Mouse (Mus musculus): ENCODE results near the gene Igsf8. TPM values are rescaled to one million over a fixed set of nuclear protein-coding genes. Genes with fewer than 3 reads are reported as not detected.
A peak's percentile ranks its signal among the peaks of the same experiment; 100 is the strongest.

Igsf8 gene
- polyA plus RNA-seq, 1 experiment from 2014 or later, result 69.7 TPM

- H3K9ac ChIP-seq (replicated peaks; ENCODE audit: low read length), result peak overlapping the region; percentile 40
- peak overlapping the region; percentile 21 for H3K4me2 ChIP-seq (replicated peaks; ENCODE audit: low read depth, low read length)
- peak overlapping the region; percentile 89 for H3K27ac ChIP-seq (ENCODE audit: low read length)
- peaks cover 27% of the 10 kb centered on the region for H3K4me1 ChIP-seq (ENCODE audit: insufficient read depth, low read length)
- no peaks in the 10 kb centered on the region for H3K9me3 ChIP-seq (ENCODE audit: low read length)
- peak; percentile 90 for ATAC-seq (ENCODE audit: low FRiP score, low TSS enrichment)
- WGBS, result 10% methylated on average over 19 of the region's 19 CpGs
- H3K36me3 ChIP-seq (ENCODE audit: insufficient read depth, low read length), result no peaks in the 10 kb centered on the region
- H3K27me3 ChIP-seq (ENCODE audit: insufficient read depth, low read length), result peaks cover 11% of the 10 kb centered on the region
- H3K4me3 ChIP-seq (ENCODE audit: low read length), result no peak overlapping the region
Measured at GRCm38 (mm10) chr1:172349916-172350812, 88.7 kb downstream of the Igsf8 start.

- Histone ChIP-seq H3K9me3 (ENCODE audit: low read length) (no peaks in the 10 kb centered on the region), H3K9ac (replicated peaks; ENCODE audit: low read length) (no peak overlapping the region), H3K4me2 (replicated peaks; ENCODE audit: low read depth, low read length) (no peak overlapping the region), H3K4me3 (ENCODE audit: low read length) (no peak overlapping the region), H3K27ac (ENCODE audit: low read length) (no peak overlapping the region; the same call in 1 of the 2 replicates), H3K27me3 (ENCODE audit: insufficient read depth, low read length) (peaks cover 11% of the 10 kb centered on the region), H3K4me1 (ENCODE audit: insufficient read depth, low read length) (peaks cover 32% of the 10 kb centered on the region), H3K36me3 (ENCODE audit: insufficient read depth, low read length) (no peaks in the 10 kb centered on the region)
- ATAC-seq (ENCODE audit: low FRiP score, low TSS enrichment), result no peak
- WGBS, result 63% methylated on average over 6 of the region's 6 CpGs
Measured at GRCm38 (mm10) chr1:172352001-172352400, 90.6 kb downstream of the Igsf8 start.

DNA sequence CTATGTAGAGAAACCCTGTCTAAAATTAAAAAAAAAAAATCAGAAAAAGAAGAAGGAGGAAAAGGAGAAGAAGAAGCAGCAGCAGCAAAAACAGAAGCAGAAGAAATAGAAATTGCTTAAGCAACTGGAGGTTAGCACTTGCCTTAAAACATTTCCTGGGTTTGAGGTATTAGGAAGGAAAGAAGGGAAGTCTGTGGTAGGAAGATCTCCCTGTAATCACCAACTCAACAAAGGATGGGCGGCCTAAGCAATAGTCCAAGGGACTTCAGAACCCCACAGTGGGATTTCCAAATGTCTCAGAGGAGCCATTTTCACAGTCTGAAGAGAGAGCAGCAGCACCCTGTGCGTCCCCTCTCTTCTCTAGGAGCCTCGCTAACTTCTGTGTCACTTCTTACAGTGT, 91.0 kb downstream of the Igsf8 start:
- Histone ChIP-seq H3K4me3 (ENCODE audit: low read length) (no peak overlapping the region), H3K9ac (replicated peaks; ENCODE audit: low read length) (no peak overlapping the region), H3K36me3 (ENCODE audit: insufficient read depth, low read length) (no peaks in the 10 kb centered on the region), H3K4me2 (replicated peaks; ENCODE audit: low read depth, low read length) (no peak overlapping the region), H3K27ac (ENCODE audit: low read length) (peak overlapping the region; percentile 65), H3K4me1 (ENCODE audit: insufficient read depth, low read length) (peaks cover 32% of the 10 kb centered on the region), H3K27me3 (ENCODE audit: insufficient read depth, low read length) (peaks cover 11% of the 10 kb centered on the region), H3K9me3 (ENCODE audit: low read length) (no peaks in the 10 kb centered on the region)
- ATAC-seq (ENCODE audit: low FRiP score, low TSS enrichment), result no peak
- 86% methylated on average over 3 of the region's 3 CpGs for WGBS

DNA sequence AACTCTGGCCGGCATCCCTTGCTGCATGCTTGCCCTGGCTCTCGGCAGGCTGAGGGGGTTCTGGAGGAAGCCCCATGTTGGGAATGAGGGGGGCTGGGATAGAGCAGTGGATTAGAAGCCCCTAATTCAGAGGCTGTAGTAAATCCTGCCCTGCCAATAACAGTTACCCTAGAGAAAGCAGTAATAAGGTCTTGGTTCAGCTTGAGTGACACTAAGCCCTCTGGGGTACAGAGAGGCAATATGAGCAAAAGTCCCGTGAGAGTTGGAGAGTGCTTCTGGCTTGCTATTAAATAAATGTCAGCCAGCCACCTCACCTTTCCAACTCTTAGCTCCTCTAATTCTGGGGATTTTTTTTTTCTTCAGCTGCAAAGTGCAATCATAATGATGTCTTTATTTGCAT, 93.9 kb downstream of the Igsf8 start:
- peaks cover 21% of the 10 kb centered on the region for H3K4me1 ChIP-seq (ENCODE audit: insufficient read depth, low read length)
- no peak for ATAC-seq (ENCODE audit: low FRiP score, low TSS enrichment)
- H3K9ac ChIP-seq (replicated peaks; ENCODE audit: low read length), result no peak overlapping the region
- no peaks in the 10 kb centered on the region for H3K9me3 ChIP-seq (ENCODE audit: low read length)
- WGBS, result 53% methylated on average over 3 of the region's 3 CpGs
- H3K27ac ChIP-seq (ENCODE audit: low read length), result peak overlapping the region; percentile 57; the same call in 1 of the 2 replicates
- H3K36me3 ChIP-seq (ENCODE audit: insufficient read depth, low read length), result no peaks in the 10 kb centered on the region
- no peak overlapping the region for H3K4me3 ChIP-seq (ENCODE audit: low read length)
- H3K27me3 ChIP-seq (ENCODE audit: insufficient read depth, low read length), result peaks cover 9% of the 10 kb centered on the region
- no peak overlapping the region for H3K4me2 ChIP-seq (replicated peaks; ENCODE audit: low read depth, low read length)

- H3K4me2 ChIP-seq (replicated peaks; ENCODE audit: low read depth, low read length), result no peak overlapping the region
- peak; percentile 60; the same call in 1 of the 2 replicates for ATAC-seq (ENCODE audit: low FRiP score, low TSS enrichment)
Measured at GRCm38 (mm10) chr1:172357550-172357949, 96.1 kb downstream of the Igsf8 start.

DNA sequence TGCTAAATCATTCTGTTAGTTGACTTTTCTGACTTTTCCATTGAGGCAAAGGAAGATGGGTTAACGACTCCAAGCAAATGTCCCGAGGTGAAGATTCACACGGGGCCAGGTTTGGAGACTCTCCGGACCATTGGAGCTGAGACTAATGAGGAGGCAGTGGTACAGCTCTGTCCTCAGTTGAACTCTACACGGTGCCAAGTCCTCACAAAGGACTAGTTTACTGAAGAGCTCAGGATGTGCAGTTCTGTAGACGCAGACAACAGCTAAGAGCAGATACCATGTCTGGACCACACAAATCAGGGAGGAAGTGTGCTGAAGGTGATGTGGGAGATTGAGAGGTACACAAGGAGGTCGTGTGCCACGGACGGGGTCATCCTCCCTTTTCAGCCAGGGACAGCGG, 96.9 kb downstream of the Igsf8 start:
- Histone ChIP-seq H3K9ac (replicated peaks; ENCODE audit: low read length) (no peak overlapping the region), H3K4me3 (ENCODE audit: low read length) (no peak overlapping the region), H3K9me3 (ENCODE audit: low read length) (no peaks in the 10 kb centered on the region), H3K4me2 (replicated peaks; ENCODE audit: low read depth, low read length) (no peak overlapping the region), H3K27me3 (ENCODE audit: insufficient read depth, low read length) (no peaks in the 10 kb centered on the region), H3K36me3 (ENCODE audit: insufficient read depth, low read length) (no peaks in the 10 kb centered on the region), H3K4me1 (ENCODE audit: insufficient read depth, low read length) (peaks cover 8% of the 10 kb centered on the region; the same call in 1 of the 2 replicates), H3K27ac (ENCODE audit: low read length) (no peak overlapping the region)
- WGBS, result 71% methylated on average over 10 of the region's 10 CpGs
- ATAC-seq (ENCODE audit: low FRiP score, low TSS enrichment), result no peak

More at GRCm38 (mm10) chr1:172357550-172357949, 96.1 kb downstream of the Igsf8 start:
- Histone ChIP-seq H3K4me3 (ENCODE audit: low read length) (no peak overlapping the region), H3K4me1 (ENCODE audit: insufficient read depth, low read length) (peaks cover 8% of the 10 kb centered on the region; the same call in 1 of the 2 replicates), H3K9me3 (ENCODE audit: low read length) (no peaks in the 10 kb centered on the region), H3K36me3 (ENCODE audit: insufficient read depth, low read length) (no peaks in the 10 kb centered on the region), H3K27me3 (ENCODE audit: insufficient read depth, low read length) (no peaks in the 10 kb centered on the region), H3K27ac (ENCODE audit: low read length) (no peak overlapping the region), H3K9ac (replicated peaks; ENCODE audit: low read length) (no peak overlapping the region)
- WGBS, result 0% methylated on average over 1 of the region's 1 CpGs

GRCm38 (mm10) chr1:172364684-172365083, 103.2 kb downstream of the Igsf8 start:
- WGBS, result 15% methylated on average over 6 of the region's 6 CpGs
- H3K9me3 ChIP-seq (ENCODE audit: low read length), result no peaks in the 10 kb centered on the region
- ATAC-seq (ENCODE audit: low FRiP score, low TSS enrichment), result no peak
- H3K27ac ChIP-seq (ENCODE audit: low read length), result no peak overlapping the region
- H3K27me3 ChIP-seq (ENCODE audit: insufficient read depth, low read length), result no peaks in the 10 kb centered on the region
- no peaks in the 10 kb centered on the region for H3K4me1 ChIP-seq (ENCODE audit: insufficient read depth, low read length)
- H3K9ac ChIP-seq (replicated peaks; ENCODE audit: low read length), result no peak overlapping the region
- H3K36me3 ChIP-seq (ENCODE audit: insufficient read depth, low read length), result no peaks in the 10 kb centered on the region
- H3K4me3 ChIP-seq (ENCODE audit: low read length), result no peak overlapping the region
- H3K4me2 ChIP-seq (replicated peaks; ENCODE audit: low read depth, low read length), result no peak overlapping the region

- Histone ChIP-seq H3K4me2 (replicated peaks; ENCODE audit: low read depth, low read length) (peak overlapping the region; percentile 21; the same call in 1 of the 2 replicates), H3K4me1 (ENCODE audit: insufficient read depth, low read length) (no peaks in the 10 kb centered on the region), H3K27me3 (ENCODE audit: insufficient read depth, low read length) (no peaks in the 10 kb centered on the region), H3K4me3 (ENCODE audit: low read length) (no peak overlapping the region), H3K9me3 (ENCODE audit: low read length) (no peaks in the 10 kb centered on the region), H3K9ac (replicated peaks; ENCODE audit: low read length) (no peak overlapping the region), H3K36me3 (ENCODE audit: insufficient read depth, low read length) (no peaks in the 10 kb centered on the region), H3K27ac (ENCODE audit: low read length) (no peak overlapping the region)
- WGBS, result 30% methylated on average over 23 of the region's 23 CpGs
- ATAC-seq (ENCODE audit: low FRiP score, low TSS enrichment), result no peak
Measured at GRCm38 (mm10) chr1:172368768-172369418, 107.5 kb downstream of the Igsf8 start.

Data from kidney, embryonic 16.5 days (tissue).